Mouse (Mus musculus) layer of hippocampus, adult 2 months (tissue): Measurements from ENCODE around the gene H1f0. TPM values are rescaled to one million over a fixed set of nuclear protein-coding genes. Genes with fewer than 3 reads are reported as not detected.
A peak's percentile ranks its signal among the peaks of the same experiment; 100 is the strongest.

Experiments used
- DNase-seq, 2 experiments: peaks; one replicate each; pipeline ENCODE4 v3.0.0; 2022; ENCODE audit warnings: low spot score in 2 of 2
- H3K27ac ChIP-seq: fragments of 200-600 bp; 2 replicates; pipeline ENCODE4 v1.8.1; 2022
- H3K4me3 ChIP-seq: fragments of 200-600 bp; 2 replicates; pipeline ENCODE4 v1.8.1; 2022; ENCODE audit warnings: mild to moderate bottlenecking
- CTCF ChIP-seq: fragments of 200-600 bp; conservative IDR thresholded peaks from 2 replicates; pipeline ENCODE4 v1.8.1; 2022; ENCODE audit warnings: antibody characterized with exemption, mild to moderate bottlenecking, moderate library complexity
- total RNA-seq, 2 experiments: library from RNA; stranded (reverse); gene quantifications; 2 replicates each; pipeline ENCODE4 v1.2.3; 2021

H1f0 gene
- total RNA-seq, 2 experiments from 2014 or later: 86.3 to 89.0 TPM

DNA sequence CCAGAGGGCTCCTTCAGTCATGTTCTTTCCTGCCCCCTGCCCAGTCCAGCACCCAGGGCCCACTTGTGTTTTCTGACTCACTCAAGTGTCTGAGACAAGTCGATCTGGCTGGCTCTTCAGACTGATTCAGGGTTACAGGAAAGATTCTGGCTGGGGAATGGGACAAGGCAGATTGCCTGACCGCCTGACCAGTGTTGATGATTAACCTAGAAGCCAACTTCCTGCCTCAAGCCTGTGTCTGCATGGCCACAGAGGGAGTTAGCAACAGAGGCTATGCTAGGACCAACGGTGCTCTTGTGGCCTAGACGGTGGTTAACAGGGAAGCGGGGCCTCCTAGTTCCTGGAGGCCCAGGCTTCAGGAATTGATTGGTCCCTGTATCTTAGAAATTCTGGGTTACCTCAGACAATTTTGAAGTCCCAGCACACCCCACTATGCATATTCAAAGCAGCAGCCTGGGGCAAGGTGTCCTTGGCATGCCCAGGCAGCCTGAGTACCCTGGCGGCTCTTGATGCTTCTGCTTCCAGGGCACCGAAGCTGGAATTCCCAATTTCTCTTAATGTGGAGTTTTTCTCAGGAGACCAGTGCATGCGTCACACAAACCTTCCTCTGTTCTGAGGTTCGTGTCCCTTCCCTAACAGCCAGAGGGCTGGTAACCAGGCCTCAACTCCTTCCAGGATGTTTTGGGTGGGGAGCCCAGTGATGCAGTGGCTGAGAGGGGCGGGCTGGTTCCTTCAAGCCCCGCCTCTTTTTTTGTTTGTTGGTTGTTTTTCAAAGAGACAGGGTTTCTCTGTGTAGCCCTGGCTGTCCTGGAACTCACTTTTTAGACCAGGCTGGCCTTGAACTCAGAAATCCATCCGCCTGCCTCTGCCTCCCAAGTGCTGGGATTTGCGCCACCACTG is 23.5 kb downstream of the H1f0 start:
- no peak overlapping the region for H3K4me3 ChIP-seq
- no peak for DNase-seq
- TF ChIP-seq CTCF: no peak
- H3K27ac ChIP-seq: peak overlapping the region; percentile 71

DNA sequence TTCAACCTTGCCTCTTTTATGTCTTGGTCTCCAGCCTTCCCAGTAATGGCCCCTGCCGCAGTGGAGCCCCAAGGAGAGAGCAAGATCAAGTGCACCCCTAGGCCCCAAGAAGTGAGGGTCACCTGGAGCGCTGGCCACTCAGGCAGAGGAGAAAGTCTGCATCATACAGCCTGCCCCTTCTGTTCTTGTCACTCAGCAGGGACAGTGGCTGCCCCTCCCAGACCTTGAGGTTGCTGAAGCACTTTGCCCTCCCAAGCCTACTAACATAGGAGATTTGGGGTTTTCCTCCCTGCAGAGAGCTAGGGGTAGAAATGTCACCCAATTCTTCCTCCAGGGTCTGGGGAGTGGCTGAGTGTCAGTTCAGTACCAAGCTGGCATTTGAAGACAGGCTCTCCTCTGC is 24.1 kb downstream of the H1f0 start:
- no peak for TF ChIP-seq CTCF
- no peak overlapping the region for H3K4me3 ChIP-seq
- H3K27ac ChIP-seq: peak overlapping the region; percentile 71
- no peak for DNase-seq

DNA sequence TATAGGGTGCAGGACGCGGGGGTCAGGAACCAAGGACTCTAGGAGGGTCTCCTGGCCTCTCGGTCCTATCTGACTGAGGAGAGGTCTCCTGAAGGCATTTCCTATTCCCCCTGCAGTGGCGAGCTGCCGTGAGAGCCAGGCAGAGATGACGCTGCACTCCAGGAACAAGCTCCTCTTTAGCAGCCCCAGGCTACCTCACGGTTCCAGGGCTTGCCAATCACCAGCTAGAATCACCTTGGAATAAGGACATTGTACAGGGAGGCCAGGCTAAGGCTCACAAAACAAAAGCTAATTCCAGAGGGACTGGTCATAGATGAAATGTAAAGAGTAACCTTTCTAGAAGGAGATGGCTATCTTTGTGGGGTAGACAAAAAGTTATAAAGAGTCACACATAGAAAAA is 28.4 kb downstream of the H1f0 start:
- no peak for TF ChIP-seq CTCF
- no peak overlapping the region for H3K4me3 ChIP-seq
- H3K27ac ChIP-seq: no peak overlapping the region
- DNase-seq: no peak

DNA sequence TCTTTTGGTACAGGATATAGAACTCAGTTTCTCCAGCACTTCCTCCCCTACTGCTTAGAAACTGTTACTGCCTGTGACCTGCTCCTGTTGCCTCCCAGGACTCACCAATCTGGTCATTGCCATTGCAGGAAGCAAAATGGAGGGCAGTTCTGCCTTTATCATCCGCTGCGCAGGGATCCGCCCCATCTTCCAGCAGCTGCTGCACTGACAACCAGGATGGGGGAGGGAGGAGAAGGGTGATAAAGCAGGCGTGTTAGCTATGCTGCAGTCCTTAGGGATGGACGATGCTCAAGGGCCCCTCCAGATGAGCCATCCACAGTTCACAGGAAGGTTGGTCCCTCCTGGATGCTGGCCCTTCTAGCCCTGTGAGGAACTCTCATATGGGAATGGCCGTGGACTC is 29.6 kb downstream of the H1f0 start:
- no peak for TF ChIP-seq CTCF
- Histone ChIP-seq H3K4me3 (no peak overlapping the region), H3K27ac (no peak overlapping the region)
- no peak for DNase-seq

DNA sequence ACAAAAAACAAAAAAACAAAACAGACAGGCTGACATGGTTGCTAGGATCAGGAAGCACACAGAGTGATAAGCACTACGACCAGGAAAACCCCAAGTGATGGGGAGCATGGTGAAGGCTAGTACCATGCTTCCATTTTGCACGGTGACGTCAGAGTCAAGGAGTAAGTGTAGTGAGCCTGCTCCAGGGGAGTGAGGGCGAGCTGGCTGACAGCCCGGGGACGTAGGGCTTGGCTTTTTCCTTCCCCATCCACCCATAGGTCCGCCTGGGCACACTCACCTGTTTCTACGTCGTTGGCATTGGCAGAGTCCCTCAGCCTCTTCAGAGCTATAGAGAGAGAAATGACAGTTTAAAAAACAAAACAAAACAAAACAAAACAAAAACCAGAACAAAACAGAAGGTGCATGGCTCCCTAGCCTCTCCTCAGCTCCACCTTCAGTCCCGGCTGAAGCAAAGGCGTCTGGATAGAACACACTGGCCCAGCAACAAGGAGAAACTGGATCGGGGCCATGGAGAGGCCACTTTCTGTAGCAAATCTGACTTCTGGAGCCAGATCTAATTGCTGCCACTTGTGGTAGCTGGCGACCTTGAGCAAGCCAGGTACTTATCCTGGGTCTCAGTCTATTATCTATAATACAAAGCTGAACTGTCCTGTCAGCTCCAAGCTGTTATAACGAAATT is 32.8 kb downstream of the H1f0 start:
- no peak for TF ChIP-seq CTCF
- H3K4me3 ChIP-seq: no peak overlapping the region
- no peak for DNase-seq
- no peak overlapping the region for H3K27ac ChIP-seq

DNA sequence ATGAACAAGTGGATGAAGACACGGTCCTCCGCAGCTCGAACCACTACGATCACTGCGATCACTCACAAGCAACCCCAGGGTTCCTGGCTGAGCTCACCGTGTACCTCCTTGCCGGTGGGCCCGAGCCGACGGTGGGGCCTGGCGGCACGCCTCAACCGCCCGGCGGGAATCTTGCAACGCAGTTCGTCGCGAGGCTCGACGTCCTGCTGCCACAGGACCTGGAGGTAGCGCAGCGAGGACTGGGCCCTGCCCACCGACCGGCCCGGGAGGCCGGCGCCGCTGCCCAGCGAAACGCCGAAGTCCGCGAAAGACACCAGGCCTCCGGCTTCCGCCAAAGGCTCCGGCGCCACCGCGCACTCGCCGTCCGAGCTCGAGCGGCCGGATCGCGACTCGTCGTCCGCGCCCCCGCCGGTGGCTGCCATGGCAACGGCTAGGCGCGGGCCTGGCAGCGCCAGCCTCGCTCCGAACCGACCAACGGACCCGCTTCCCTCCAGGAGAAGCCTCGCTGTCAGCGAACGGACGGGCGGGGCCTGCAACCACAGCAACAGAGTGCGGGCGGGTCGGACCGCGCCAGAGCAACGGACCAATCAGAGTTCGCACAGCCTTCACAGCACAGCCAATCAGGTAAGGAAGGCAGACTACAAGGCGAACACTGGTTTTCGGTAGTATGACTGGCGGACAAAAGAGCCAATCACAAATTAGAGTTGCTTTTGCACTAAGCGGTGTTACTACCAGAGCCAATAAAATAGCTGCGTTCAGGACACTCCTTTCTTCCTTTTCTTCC is 34.3 kb downstream of the H1f0 start, which contains the start of gene Ankrd54:
Ankrd54 (minus strand) TSS at position 518 of the 784 bp plus-strand sequence.
- DNase-seq: peak; percentile 96 to 100
- no peak for TF ChIP-seq CTCF
- Histone ChIP-seq H3K4me3 (peak within 1 kb of the TSS; percentile 96), H3K27ac (peak within 1 kb of the TSS; percentile 78)

DNA sequence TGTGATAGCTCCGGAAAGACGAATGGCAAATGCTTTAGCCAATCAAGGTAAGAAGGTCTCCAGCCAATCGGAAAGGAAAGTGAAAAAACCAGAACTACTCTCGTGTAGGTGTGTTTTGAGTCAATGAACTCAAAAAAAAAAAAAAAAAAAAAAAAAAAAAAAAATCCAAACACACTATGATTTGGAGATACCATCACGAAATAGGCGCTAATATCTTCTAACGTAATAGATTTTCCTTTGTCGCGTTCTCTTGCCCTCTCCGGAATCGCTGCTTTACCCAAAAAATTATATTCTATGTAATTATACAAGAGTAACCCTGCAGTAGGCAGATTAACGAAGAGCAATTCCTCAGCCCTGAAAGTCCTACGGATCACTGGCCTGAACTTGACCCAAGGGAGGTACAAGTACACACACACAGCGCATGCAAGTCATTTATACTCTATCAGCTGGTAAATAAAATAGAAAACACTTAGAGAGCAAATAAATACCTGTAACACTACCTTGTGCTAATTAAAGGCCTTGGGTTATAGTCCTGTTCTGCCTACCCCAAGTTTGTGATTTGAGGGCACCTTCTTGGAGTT is 35.0 kb downstream of the H1f0 start:
- TF ChIP-seq CTCF: no peak
- H3K4me3 ChIP-seq: peak overlapping the region; percentile 46
- H3K27ac ChIP-seq: peak overlapping the region; percentile 49; the same call in 1 of the 2 replicates
- no peak for DNase-seq

DNA sequence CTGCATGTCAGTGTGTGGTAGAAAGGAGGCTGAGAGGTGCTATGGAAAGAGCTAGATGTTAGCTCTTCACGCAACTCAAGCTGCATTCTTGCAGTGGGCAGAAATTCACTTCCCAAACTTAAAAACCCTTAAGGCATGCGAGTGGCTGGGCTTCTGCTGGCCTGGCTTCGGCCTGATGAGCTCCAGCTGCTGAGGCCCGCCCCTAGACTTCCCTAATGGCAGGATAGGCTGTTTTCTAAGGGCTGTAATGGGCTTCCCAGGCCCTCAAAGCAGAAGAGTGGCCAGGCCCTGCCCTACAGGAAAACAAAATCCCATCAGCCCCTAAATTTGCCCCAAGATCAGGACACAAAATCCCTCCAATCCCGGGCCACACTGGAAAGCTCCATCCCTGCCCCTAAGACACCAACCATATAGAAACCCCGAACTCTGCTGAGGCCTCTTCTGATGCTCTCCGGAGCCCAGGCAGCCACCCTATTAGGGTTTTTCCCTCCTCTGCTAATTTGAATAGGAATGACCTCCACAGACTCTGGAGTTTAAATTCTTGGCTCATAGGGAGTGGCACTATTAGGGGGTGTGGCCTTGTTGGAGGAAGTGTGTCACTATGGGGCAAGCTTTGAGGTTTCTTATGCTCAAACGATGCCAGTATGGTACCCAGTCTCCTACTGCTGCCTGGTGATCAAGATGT is 37.0 kb downstream of the H1f0 start:
- Histone ChIP-seq H3K27ac (no peak overlapping the region), H3K4me3 (no peak overlapping the region)
- TF ChIP-seq CTCF: no peak
- no peak for DNase-seq

DNA sequence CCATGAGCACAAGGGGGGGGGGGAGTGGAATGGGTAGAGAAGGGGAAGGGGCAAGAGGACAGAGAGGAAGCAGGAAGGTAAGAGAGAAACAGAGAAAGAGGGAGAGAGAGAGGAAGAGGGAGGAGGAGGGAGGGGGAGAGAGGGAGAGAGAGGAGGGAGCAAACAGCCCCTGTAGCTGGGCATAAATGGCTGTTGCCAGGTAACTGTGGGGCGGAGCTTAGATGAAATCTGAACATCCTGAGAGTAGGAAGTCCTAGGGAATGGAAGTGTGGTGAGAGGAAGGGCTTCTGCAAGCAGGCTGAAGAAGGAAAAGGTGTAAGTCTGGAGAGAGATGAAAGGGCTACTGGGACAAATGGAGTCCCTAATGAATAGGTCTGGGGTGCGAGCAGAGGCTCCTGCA is 38.0 kb downstream of the H1f0 start:
- H3K4me3 ChIP-seq: no peak overlapping the region
- peak in 1 of 2 experiments; percentile 26 for DNase-seq
- no peak overlapping the region for H3K27ac ChIP-seq
- TF ChIP-seq CTCF: no peak

DNA sequence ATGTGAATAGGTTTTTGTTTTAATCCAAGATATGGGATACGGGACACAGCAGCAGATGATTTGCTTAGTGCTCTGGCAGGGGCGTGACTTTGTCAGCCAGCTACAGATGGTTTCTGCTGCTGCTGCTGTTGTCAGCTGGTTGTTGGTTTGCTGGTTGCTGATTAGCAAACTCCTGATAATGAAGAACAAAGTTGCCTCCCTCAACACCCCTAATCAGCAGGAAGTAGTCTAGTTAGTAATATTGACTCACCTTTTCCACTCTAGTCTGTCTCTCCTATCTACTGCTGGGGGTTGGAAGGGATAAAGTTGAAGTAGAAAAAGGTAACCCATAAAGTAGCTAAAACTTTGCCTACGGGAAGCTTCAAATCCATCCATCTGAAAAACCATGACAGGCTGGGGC is 39.4 kb downstream of the H1f0 start:
- TF ChIP-seq CTCF: no peak
- H3K27ac ChIP-seq: no peak overlapping the region
- no peak for DNase-seq
- H3K4me3 ChIP-seq: no peak overlapping the region

DNA sequence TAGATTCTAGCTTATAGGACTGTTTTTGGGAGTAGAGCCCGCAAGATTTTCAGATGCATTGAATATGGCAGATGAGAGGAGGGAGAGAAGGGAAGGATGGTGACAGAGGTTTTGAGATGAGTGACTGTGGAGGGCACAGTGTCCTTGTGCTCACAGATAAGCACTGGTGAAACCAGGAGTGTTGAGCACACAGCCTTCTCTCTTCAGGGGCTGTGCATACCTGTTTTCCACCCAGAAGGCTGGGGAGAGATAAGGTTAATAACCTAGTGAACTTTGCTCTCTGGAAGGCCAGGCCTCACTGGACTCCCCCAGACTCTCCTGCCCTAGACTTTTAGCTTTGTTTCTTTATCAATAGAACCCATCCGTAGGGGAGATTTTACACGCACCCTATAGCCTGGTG is 40.2 kb downstream of the H1f0 start:
- no peak overlapping the region for H3K27ac ChIP-seq
- no peak for DNase-seq
- no peak overlapping the region for H3K4me3 ChIP-seq
- no peak for TF ChIP-seq CTCF
